Mouse (Mus musculus) heart, postnatal 0 days (tissue): Measurements from ENCODE around the gene Wdhd1.

Experiments used
- CTCF ChIP-seq: IDR thresholded peaks from 2 replicates; pipeline ENCODE4 v1.5.1; 2016; ENCODE audit warnings: antibody characterized with exemption, control low read depth, low read depth
- EP300 ChIP-seq: IDR thresholded peaks from 2 replicates; pipeline ENCODE4 v1.6.1; 2016; ENCODE audit warnings: antibody characterized with exemption, low read depth

DNA sequence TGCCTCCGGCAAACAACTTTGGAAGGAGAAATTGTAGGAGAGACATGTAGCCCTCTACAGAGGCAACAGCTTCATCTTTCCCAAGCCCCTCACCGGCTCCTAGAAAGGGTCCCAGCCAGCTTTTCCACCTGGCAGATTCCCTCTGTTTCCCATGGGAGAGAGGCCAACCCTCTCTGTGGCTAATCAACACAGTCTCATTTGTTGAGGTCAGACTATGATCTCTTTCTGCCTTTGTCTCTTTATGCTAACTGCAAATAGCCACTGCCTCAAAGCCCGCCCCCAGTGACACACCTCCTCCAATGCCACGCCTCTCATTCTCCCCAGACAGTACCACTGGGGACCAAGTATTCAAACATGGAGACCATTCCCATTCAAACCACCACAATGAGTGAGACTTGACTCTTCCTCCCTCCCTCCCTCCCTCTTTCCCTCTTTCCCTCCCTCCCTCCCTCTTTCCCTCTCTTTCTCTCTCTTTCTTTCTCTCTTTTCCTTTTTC, 66.9 kb downstream of the Wdhd1 start:
- no peak for TF ChIP-seq EP300
- no peak for TF ChIP-seq CTCF
